Mouse (Mus musculus) MEL (cell line): Measurements from ENCODE around the gene Artn.

Experiments
- CTCF ChIP-seq, 3 experiments: IDR thresholded peaks in 2 of 3; conservative IDR thresholded peaks in 1 of 3; 2 replicates each; pipeline ENCODE4 v1.5.1; 2011 to 2012; ENCODE audit warnings: low read length in 3 of 3, low read depth in 2 of 3, mild to moderate bottlenecking in 2 of 3, improper control_type of control experiment in 1 of 3, inconsistent platforms in 1 of 3, mixed read lengths in 1 of 3, moderate library complexity in 1 of 3; ENCODE audit not compliant: control insufficient read depth in 1 of 3, insufficient read depth in 1 of 3, poor library complexity in 1 of 3, severe bottlenecking in 1 of 3
- ETS1 ChIP-seq: IDR thresholded peaks from 2 replicates; pipeline ENCODE4 v1.6.1; 2012; ENCODE audit warnings: low read depth, mild to moderate bottlenecking, inconsistent platforms, low read length, improper control_type of control experiment, moderate library complexity
- MYB ChIP-seq: IDR thresholded peaks from 2 replicates; pipeline ENCODE4 v1.6.1; 2011; ENCODE audit warnings: mild to moderate bottlenecking, low read depth, low read length, improper control_type of control experiment
- NRF1 ChIP-seq: IDR thresholded peaks from 2 replicates; pipeline ENCODE4 v1.6.1; 2014; ENCODE audit warnings: low read depth, mild to moderate bottlenecking, inconsistent platforms, low read length, improper control_type of control experiment, moderate library complexity; ENCODE audit not compliant: poor library complexity, insufficient read depth, severe bottlenecking
- POLR2A ChIP-seq, 2 experiments: IDR thresholded peaks; 2 replicates each; pipeline ENCODE4 v1.6.1; 2011 to 2012; ENCODE audit warnings: low read length in 2 of 2, mild to moderate bottlenecking in 2 of 2, control low read depth in 1 of 2, improper control_type of control experiment in 1 of 2, low read depth in 1 of 2, moderate library complexity in 1 of 2; ENCODE audit not compliant: control insufficient read depth in 1 of 2, insufficient read depth in 1 of 2, poor library complexity in 1 of 2
- UBTF ChIP-seq: IDR thresholded peaks from 2 replicates; pipeline ENCODE4 v1.6.1; 2012; ENCODE audit warnings: low read depth, mild to moderate bottlenecking, inconsistent platforms, low read length, improper control_type of control experiment, moderate library complexity, borderline replicate concordance; ENCODE audit not compliant: insufficient read depth
- ZKSCAN1 ChIP-seq: IDR thresholded peaks from 2 replicates; pipeline ENCODE4 v1.6.1; 2012; ENCODE audit warnings: low read depth, mild to moderate bottlenecking, inconsistent platforms, low read length, improper control_type of control experiment, moderate library complexity

- TF ChIP-seq MYB (no peak), POLR2A (IDR thresholded peaks at IDR 0.05; ENCODE audit: control insufficient read depth in 1 of 2, insufficient read depth in 1 of 2, low read depth in 1 of 2, low read length in 2 of 2, poor library complexity in 1 of 2) (no peak), CTCF (IDR thresholded peaks at IDR 0.05 in 2 of 3, conservative IDR thresholded peaks at IDR 0.05 in 1 of 3; ENCODE audit: control insufficient read depth in 1 of 3, insufficient read depth in 1 of 3, low read depth in 2 of 3, low read length in 3 of 3, poor library complexity in 1 of 3, severe bottlenecking in 1 of 3) (no peak), UBTF (no peak), NRF1 (no peak), ETS1 (no peak), ZKSCAN1 (no peak)
Measured at GRCm38 (mm10) chr4:117934081-117934480, 4.5 kb upstream of the Artn start.
